ENCODE assay signal across 10 mouse cellular contexts in the genomic region with DNA sequence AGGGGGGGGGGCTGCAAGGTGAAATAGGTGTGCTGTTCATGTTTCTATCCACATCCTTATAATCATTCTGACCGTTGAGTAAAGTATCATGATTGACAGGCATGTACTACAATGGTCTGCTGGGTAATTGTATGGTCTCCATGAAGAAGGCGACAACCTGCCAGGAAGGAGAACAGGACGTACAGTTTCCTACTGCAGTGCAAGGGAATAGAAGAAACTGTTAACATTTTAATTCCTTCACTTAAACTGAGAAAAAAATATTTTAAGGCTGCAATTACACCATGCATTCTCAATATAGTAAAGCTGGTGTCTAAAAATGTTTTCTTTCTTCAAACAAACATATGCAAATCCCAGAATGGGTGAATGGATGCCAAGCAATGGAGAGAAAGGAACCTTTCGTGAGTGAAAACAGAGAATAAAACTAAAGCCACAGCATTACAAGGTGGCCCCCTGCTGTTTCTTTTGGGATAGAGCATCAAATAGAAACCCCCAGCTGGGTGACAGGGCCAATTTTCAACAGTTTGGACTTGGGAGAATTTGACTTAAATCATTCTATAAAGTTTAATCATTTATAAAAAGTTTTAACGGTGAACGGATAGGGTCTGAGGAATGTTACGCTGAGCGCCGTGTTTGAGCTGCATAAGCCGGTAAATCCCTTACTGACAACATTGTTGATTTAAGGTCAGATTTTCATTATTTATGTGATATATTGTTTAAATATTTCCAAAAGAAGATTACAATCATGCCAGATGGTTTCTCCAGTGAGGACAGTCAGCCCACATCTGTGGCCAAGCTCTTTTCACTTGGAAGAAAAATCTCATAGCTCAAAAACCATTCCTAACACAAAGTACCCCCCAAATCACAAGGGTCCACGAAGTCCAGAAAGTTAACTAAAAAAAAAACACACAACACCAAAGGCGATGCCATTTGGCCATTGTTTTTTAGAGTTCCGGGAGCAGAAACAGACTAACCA. TPM values are rescaled to one million over a fixed set of nuclear protein-coding genes. Genes with fewer than 3 reads are reported as not detected.
DNase-seq lines count a peak whose midpoint lies in the region; ATAC-seq and TF ChIP-seq lines count a peak whose summit lies in the region.
"Had no signal": no experiment of that assay in that cellular context is flagged by ENCODE, and none has a peak within 500 bp of the region (broad histone marks: within the 10 kb centered on the region; RNA-seq: fewer than 3 reads in every experiment).

No protein-coding gene starts in this region.

- H3K9me3 ChIP-seq in liver, embryonic 14.5 days (ENCODE audit: control insufficient read depth, low read length) = no peaks in the 10 kb centered on the region
- no peaks in the 10 kb centered on the region for H3K9me3 ChIP-seq in liver, embryonic 11.5 days (ENCODE audit: control insufficient read depth, low read length)
- no peaks in the 10 kb centered on the region for H3K9me3 ChIP-seq in forebrain, postnatal 0 days (ENCODE audit: low read length)
- no peaks in the 10 kb centered on the region for H3K9me3 ChIP-seq in stomach, embryonic 16.5 days (replicated peaks; ENCODE audit: control insufficient read depth, low read length)
- H3K9me3 ChIP-seq: limb, embryonic 13.5 days had no signal

- no peak for DNase-seq in liver, embryonic 14.5 days (ENCODE audit: low read depth in 3 of 3, low spot score in 3 of 3)
- DNase-seq in liver, embryonic 11.5 days (ENCODE audit: low spot score) = no peak
- DNase-seq in T-cell, adult 2 months (ENCODE audit: low spot score) = peak; percentile 7
- DNase-seq in forebrain, postnatal 0 days = peak; percentile 91
- DNase-seq in kidney, postnatal 36 days = peak; percentile 21 to 53
- peak; percentile 44 for DNase-seq in lung, postnatal 14 days

- H3K4me2 ChIP-seq in liver, embryonic 14.5 days (ENCODE audit: low read depth) = no peak overlapping the region
- no peak overlapping the region for H3K4me2 ChIP-seq in liver, embryonic 11.5 days
- no peak overlapping the region for H3K4me2 ChIP-seq in forebrain, postnatal 0 days (ENCODE audit: low read depth)
- H3K4me2 ChIP-seq in stomach, embryonic 16.5 days (ENCODE audit: low read depth, low read length) = no peak overlapping the region
- H3K4me2 ChIP-seq: limb, embryonic 13.5 days had no signal

- ATAC-seq in liver, embryonic 14.5 days (ENCODE audit: insufficient read depth) = no peak
- no peak for ATAC-seq in liver, embryonic 11.5 days (replicated peaks; ENCODE audit: low FRiP score)
- ATAC-seq in forebrain, postnatal 0 days = peak; percentile 78
- peak; percentile 81 for ATAC-seq in stomach, embryonic 16.5 days (ENCODE audit: insufficient read depth, low FRiP score)
- no peak for ATAC-seq in erythroblast, adult 5-6 weeks (replicated peaks; ENCODE audit: low FRiP score, poor library complexity, severe bottlenecking)

- no peak overlapping the region for H3K27ac ChIP-seq in liver, embryonic 14.5 days
- H3K27ac ChIP-seq in liver, embryonic 11.5 days (ENCODE audit: low read depth, low read length) = no peak overlapping the region
- no peak overlapping the region for H3K27ac ChIP-seq in forebrain, postnatal 0 days (ENCODE audit: low read depth, low read length)
- H3K27ac ChIP-seq in stomach, embryonic 16.5 days (ENCODE audit: low read length) = no peak overlapping the region
- H3K27ac ChIP-seq: limb, embryonic 13.5 days had no signal

- H3K36me3 ChIP-seq in liver, embryonic 14.5 days (replicated peaks; ENCODE audit: control insufficient read depth, insufficient read depth, low read depth) = no peaks in the 10 kb centered on the region
- H3K36me3 ChIP-seq in liver, embryonic 11.5 days (ENCODE audit: control insufficient read depth, insufficient read depth, low read length) = no peaks in the 10 kb centered on the region
- H3K36me3 ChIP-seq in forebrain, postnatal 0 days (ENCODE audit: insufficient read depth) = no peaks in the 10 kb centered on the region
- H3K36me3 ChIP-seq in stomach, embryonic 16.5 days (ENCODE audit: control insufficient read depth, insufficient read depth, low read length) = no peaks in the 10 kb centered on the region
- H3K36me3 ChIP-seq: limb, embryonic 13.5 days had no signal

- no peaks in the 10 kb centered on the region for H3K27me3 ChIP-seq in liver, embryonic 14.5 days (ENCODE audit: control insufficient read depth, insufficient read depth, low read length)
- no peaks in the 10 kb centered on the region for H3K27me3 ChIP-seq in liver, embryonic 11.5 days (replicated peaks; ENCODE audit: control insufficient read depth, insufficient read depth, low read length)
- no peaks in the 10 kb centered on the region for H3K27me3 ChIP-seq in forebrain, postnatal 0 days (ENCODE audit: insufficient read depth, low read length)
- H3K27me3 ChIP-seq in stomach, embryonic 16.5 days (ENCODE audit: control insufficient read depth, insufficient read depth, low read length) = peaks cover 15% of the 10 kb centered on the region; the same call in 1 of the 2 replicates
- H3K27me3 ChIP-seq: limb, embryonic 13.5 days had no signal

- TF ChIP-seq EP300 in liver, embryonic 14.5 days (IDR thresholded peaks at IDR 0.05; ENCODE audit: low read depth) = no peak

- no peak overlapping the region for H3K4me3 ChIP-seq in liver, embryonic 14.5 days (ENCODE audit: insufficient read depth in 1 of 2, low read depth in 2 of 2, low read length in 2 of 2)
- H3K4me3 ChIP-seq in liver, embryonic 11.5 days (ENCODE audit: low read depth, low read length) = no peak overlapping the region
- no peak overlapping the region for H3K4me3 ChIP-seq in forebrain, postnatal 0 days (ENCODE audit: low read depth, low read length)
- H3K4me3 ChIP-seq in stomach, embryonic 16.5 days (replicated peaks; ENCODE audit: low read length) = no peak overlapping the region
- H3K4me3 ChIP-seq: limb, embryonic 13.5 days had no signal

- TF ChIP-seq CTCF in liver, embryonic 14.5 days (IDR thresholded peaks at IDR 0.05; ENCODE audit: low read depth) = peak; percentile 24; the same call in 1 of the 2 replicates
- TF ChIP-seq CTCF in forebrain, postnatal 0 days (IDR thresholded peaks at IDR 0.05; ENCODE audit: low read depth) = peak; percentile 82

- no peaks in the 10 kb centered on the region for H3K4me1 ChIP-seq in liver, embryonic 14.5 days (replicated peaks; ENCODE audit: control insufficient read depth in 2 of 2, insufficient read depth in 2 of 2, low read length in 1 of 2)
- H3K4me1 ChIP-seq in liver, embryonic 11.5 days (replicated peaks; ENCODE audit: control insufficient read depth, insufficient read depth, low read length) = no peaks in the 10 kb centered on the region
- H3K4me1 ChIP-seq in forebrain, postnatal 0 days (ENCODE audit: insufficient read depth) = 0 out of 2 replicates have a peak, but pooled peaks cover 3% of the 10 kb centered on the region
- 0 out of 2 replicates have a peak, but pooled peaks cover 4% of the 10 kb centered on the region for H3K4me1 ChIP-seq in stomach, embryonic 16.5 days (ENCODE audit: control insufficient read depth, insufficient read depth, low read length)

- H3K9ac ChIP-seq in liver, embryonic 14.5 days (replicated peaks) = no peak overlapping the region
- no peak overlapping the region for H3K9ac ChIP-seq in liver, embryonic 11.5 days (ENCODE audit: low read depth, low read length)
- no peak overlapping the region for H3K9ac ChIP-seq in forebrain, postnatal 0 days
- no peak overlapping the region for H3K9ac ChIP-seq in stomach, embryonic 16.5 days (ENCODE audit: low read length)
- H3K9ac ChIP-seq: limb, embryonic 13.5 days had no signal

- 57% methylated on average over 13 of the region's 13 CpGs for WGBS in liver, embryonic 14.5 days (ENCODE audit: insufficient replicate concordance)
- whole genome bisulfite sequencing in liver, embryonic 11.5 days = 71% methylated on average over 13 of the region's 13 CpGs
- 43% methylated on average over 13 of the region's 13 CpGs for WGBS in forebrain, postnatal 0 days
- WGBS in stomach, embryonic 16.5 days = 29% methylated on average over 13 of the region's 13 CpGs

RNA-seq across cellular contexts. Expression of gene Supt20, which starts 19.8 kb away (rescaled TPM):
- 22.3 and 23.5 TPM in 2 replicates for polyA plus RNA-seq in liver, embryonic 14.5 days (2012; rRNA removed)
- polyA plus RNA-seq in liver, embryonic 14.5 days (2014; fragmentation: Nextera tagmentation; extraction: Ambion mirVana) = 23.9 and 24.6 TPM in 2 replicates
- polyA plus RNA-seq in liver, embryonic 11.5 days (2014; fragmentation: Nextera tagmentation; extraction: Ambion mirVana) = 84.6 and 91.2 TPM in 2 replicates
- 45.9 and 50.7 TPM in 2 replicates for total RNA-seq in forebrain, postnatal 0 days (2014; rRNA removed)
- polyA plus RNA-seq in forebrain, postnatal 0 days (2015; fragmentation: Nextera tagmentation; extraction: Ambion mirVana) = 41.2 and 53.1 TPM in 2 replicates
- polyA plus RNA-seq in stomach, embryonic 16.5 days (2015; fragmentation: Nextera tagmentation; extraction: Ambion mirVana) = 88.9 and 92.8 TPM in 2 replicates
- total RNA-seq in erythroblast, adult 5-6 weeks (2015; ENCODE audit: low replicate concordance) = 21.5 and 40.5 TPM in 2 replicates
- 11.4 and 14.9 TPM in 2 replicates for total RNA-seq in erythroblast, adult 5-6 weeks (2017; ENCODE audit: low replicate concordance)

RNA-seq across cellular contexts. Expression of gene Gm21958, which starts 41.3 kb away (rescaled TPM):
- polyA plus RNA-seq in liver, embryonic 14.5 days (2012; rRNA removed) = not detected in 2 replicates
- not detected in 2 replicates for polyA plus RNA-seq in liver, embryonic 14.5 days (2014; fragmentation: Nextera tagmentation; extraction: Ambion mirVana)
- polyA plus RNA-seq in liver, embryonic 11.5 days (2014; fragmentation: Nextera tagmentation; extraction: Ambion mirVana) = 0.91 TPM in 1 of 2 replicates, not detected in the other
- not detected in 2 replicates for total RNA-seq in forebrain, postnatal 0 days (2014; rRNA removed)
- 0.25 and 0.31 TPM in 2 replicates for polyA plus RNA-seq in forebrain, postnatal 0 days (2015; fragmentation: Nextera tagmentation; extraction: Ambion mirVana)
- 0.51 and 0.88 TPM in 2 replicates for polyA plus RNA-seq in stomach, embryonic 16.5 days (2015; fragmentation: Nextera tagmentation; extraction: Ambion mirVana)
- total RNA-seq in erythroblast, adult 5-6 weeks (2015; ENCODE audit: low replicate concordance) = not detected in 2 replicates
- total RNA-seq in erythroblast, adult 5-6 weeks (2017; ENCODE audit: low replicate concordance) = 6.4 TPM in 1 of 2 replicates, not detected in the other
- polyA plus RNA-seq: small intestine, adult 2 months had no signal

Comparison
In these comparisons a context has a peak if more than half of its experiments do, and no peak if none do; other contexts are left out.
1. ATAC-seq: peak in forebrain, postnatal 0 days (single experiment) and stomach, embryonic 16.5 days (single experiment); none in liver, embryonic 14.5 days (single experiment), liver, embryonic 11.5 days (single experiment) and erythroblast, adult 5-6 weeks (single experiment).
2. DNase-seq: peak in T-cell, adult 2 months (single experiment), forebrain, postnatal 0 days (single experiment), kidney, postnatal 36 days (2 of 2) and lung, postnatal 14 days (single experiment); none in liver, embryonic 14.5 days (0 of 3) and liver, embryonic 11.5 days (single experiment).